Mouse (Mus musculus): Measurements from ENCODE around the gene Rars2.
"Not testable (repeated sequence)": the region's sequence is repeated elsewhere in the genome, so short reads cannot be mapped to it uniquely, and the experiment has no call there.

Rars2 gene

GRCm38 (mm10) chr4:34614630-34615094, at the start of gene Rars2, which contains the start of gene Orc3:
Gene Rars2 (plus strand): TSS chr4:34614957.
Gene Orc3 (minus strand): TSS chr4:34614944.
- peak; percentile 91 to 96 for DNase-seq (ENCODE audit: low spot score in 2 of 2)

- no peak for DNase-seq (ENCODE audit: low spot score in 2 of 2)
Observed at GRCm38 (mm10) chr4:34566226-34566625, 48.5 kb upstream of the Rars2 start.

GRCm38 (mm10) chr4:34572876-34573275, 41.9 kb upstream of the Rars2 start:
- DNase-seq (ENCODE audit: low spot score in 2 of 2) = no peak

GRCm38 (mm10) chr4:34577028-34577427, 37.7 kb upstream of the Rars2 start:
- no peak for DNase-seq (ENCODE audit: low spot score in 2 of 2)

GRCm38 (mm10) chr4:34579215-34579614, 35.5 kb upstream of the Rars2 start:
- no peak for DNase-seq (ENCODE audit: low spot score in 2 of 2)

- not testable (repeated sequence) for DNase-seq (ENCODE audit: low spot score in 2 of 2)
Observed at GRCm38 (mm10) chr4:34581489-34581888, 33.3 kb upstream of the Rars2 start.

GRCm38 (mm10) chr4:34581990-34582389, 32.8 kb upstream of the Rars2 start:
- no peak for DNase-seq (ENCODE audit: low spot score in 2 of 2)

- DNase-seq (ENCODE audit: low spot score in 2 of 2) = no peak
Observed at GRCm38 (mm10) chr4:34582476-34582875, 32.3 kb upstream of the Rars2 start.

GRCm38 (mm10) chr4:34583427-34583826, 31.3 kb upstream of the Rars2 start:
- DNase-seq (ENCODE audit: low spot score in 2 of 2) = no peak

GRCm38 (mm10) chr4:34584871-34585607, 29.7 kb upstream of the Rars2 start:
- no peak for DNase-seq (ENCODE audit: low spot score in 2 of 2)

- no peak for DNase-seq (ENCODE audit: low spot score in 2 of 2)
Observed at GRCm38 (mm10) chr4:34603123-34603522, 11.6 kb upstream of the Rars2 start.

GRCm38 (mm10) chr4:34606658-34607057, 8.1 kb upstream of the Rars2 start:
- DNase-seq (ENCODE audit: low spot score in 2 of 2) = no peak

- DNase-seq (ENCODE audit: low spot score in 2 of 2) = peak in 1 of 2 experiments; percentile 27
Observed at GRCm38 (mm10) chr4:34613571-34614145, 1.1 kb upstream of the Rars2 start.

- DNase-seq (ENCODE audit: low spot score in 2 of 2) = no peak
Observed at GRCm38 (mm10) chr4:34615303-34615702, 546 bp downstream of the Rars2 start.

GRCm38 (mm10) chr4:34616146-34616545, 1.4 kb downstream of the Rars2 start:
- DNase-seq (ENCODE audit: low spot score in 2 of 2) = no peak

GRCm38 (mm10) chr4:34625556-34625955, 10.8 kb downstream of the Rars2 start:
- DNase-seq (ENCODE audit: low spot score in 2 of 2) = no peak

- no peak for DNase-seq (ENCODE audit: low spot score in 2 of 2)
Observed at GRCm38 (mm10) chr4:34626401-34626800, 11.6 kb downstream of the Rars2 start.

- DNase-seq (ENCODE audit: low spot score in 2 of 2) = no peak
Observed at GRCm38 (mm10) chr4:34629956-34630355, 15.2 kb downstream of the Rars2 start.

- no peak for DNase-seq (ENCODE audit: low spot score in 2 of 2)
Observed at GRCm38 (mm10) chr4:34634129-34634528, 19.4 kb downstream of the Rars2 start.

- DNase-seq (ENCODE audit: low spot score in 2 of 2) = no peak
Observed at GRCm38 (mm10) chr4:34636036-34636435, 21.3 kb downstream of the Rars2 start.

- DNase-seq (ENCODE audit: low spot score in 2 of 2) = no peak
Observed at GRCm38 (mm10) chr4:34637386-34637785, 22.6 kb downstream of the Rars2 start.

GRCm38 (mm10) chr4:34637851-34638250, 23.1 kb downstream of the Rars2 start:
- no peak for DNase-seq (ENCODE audit: low spot score in 2 of 2)

- no peak for DNase-seq (ENCODE audit: low spot score in 2 of 2)
Observed at GRCm38 (mm10) chr4:34639745-34640364, 25.1 kb downstream of the Rars2 start.

Measured in spleen, postnatal 4 days (tissue).